Mouse (Mus musculus) heart, postnatal 0 days (tissue): ENCODE measurements around the gene Oard1.

Source experiments
- CTCF ChIP-seq: IDR thresholded peaks from 2 replicates; pipeline ENCODE4 v1.5.1; 2016; ENCODE audit warnings: antibody characterized with exemption, control low read depth, low read depth
- EP300 ChIP-seq: IDR thresholded peaks from 2 replicates; pipeline ENCODE4 v1.6.1; 2016; ENCODE audit warnings: antibody characterized with exemption, low read depth

- TF ChIP-seq CTCF (no peak), EP300 (no peak)
These were observed 17.2 kb upstream of the Oard1 start for GRCm38 (mm10) chr17:48392616-48393015.
